Mouse (Mus musculus): ENCODE results near the gene Trim47. TPM values are rescaled to one million over a fixed set of nuclear protein-coding genes. Genes with fewer than 3 reads are reported as not detected.

Gene Trim47
- polyA plus RNA-seq, 1 experiment from 2014 or later: 2.4 TPM

- H3K36me3 ChIP-seq (replicated peaks): peaks cover 90% of the 10 kb centered on the region
- H3K9me3 ChIP-seq: no peaks in the 10 kb centered on the region
- DNase-seq (ENCODE audit: extremely low spot score, low spot score): no peak
- H3K27me3 ChIP-seq (ENCODE audit: poor library complexity, severe bottlenecking): no peaks in the 10 kb centered on the region
- WGBS: 97% methylated on average over 11 of the region's 11 CpGs
- peaks cover 19% of the 10 kb centered on the region for H3K4me1 ChIP-seq
- H3K27ac ChIP-seq: no peak overlapping the region
- H3K4me3 ChIP-seq: no peak overlapping the region
Observed at GRCm38 (mm10) chr11:116059691-116060025, 67.4 kb downstream of the Trim47 start.

GRCm38 (mm10) chr11:116058868-116059690 lies 67.9 kb downstream of the Trim47 start:
- no peaks in the 10 kb centered on the region for H3K27me3 ChIP-seq (ENCODE audit: poor library complexity, severe bottlenecking)

DNA sequence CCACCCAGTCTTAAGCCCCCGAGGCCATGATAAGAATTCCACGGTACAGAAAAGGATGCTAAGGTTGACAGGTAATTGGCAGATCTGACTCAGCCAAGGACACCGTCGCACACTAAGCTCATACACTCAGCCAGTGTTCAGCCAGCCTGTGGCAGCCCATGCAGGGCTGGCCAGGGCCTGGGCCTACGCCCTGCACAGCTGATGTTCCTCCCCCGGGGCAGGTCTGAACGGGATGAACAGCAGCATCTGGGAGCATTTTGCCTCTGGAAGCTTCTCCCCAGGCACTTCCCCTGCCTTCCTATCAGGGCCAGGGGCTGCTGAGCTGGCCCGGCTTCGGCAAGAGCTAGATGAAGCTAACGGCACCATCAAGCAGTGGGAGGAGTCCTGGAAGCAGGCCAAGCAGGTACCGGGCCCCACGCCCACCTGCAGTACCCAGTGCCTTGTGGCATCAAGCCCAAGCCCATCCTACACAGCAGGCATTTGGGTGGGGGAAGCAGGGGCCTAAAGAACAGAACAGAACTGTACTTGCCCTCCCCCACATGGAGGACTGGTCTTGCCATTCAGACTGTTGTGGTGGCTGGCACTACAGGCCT lies 68.9 kb downstream of the Trim47 start:
- DNase-seq (ENCODE audit: extremely low spot score, low spot score): no peak
- WGBS: 92% methylated on average over 12 of the region's 12 CpGs
- no peaks in the 10 kb centered on the region for H3K9me3 ChIP-seq
- H3K4me3 ChIP-seq: no peak overlapping the region
- no peak overlapping the region for H3K27ac ChIP-seq
- H3K36me3 ChIP-seq (replicated peaks): peaks cover 100% of the 10 kb centered on the region
- H3K27me3 ChIP-seq (ENCODE audit: poor library complexity, severe bottlenecking): no peaks in the 10 kb centered on the region
- H3K4me1 ChIP-seq: peaks cover 7% of the 10 kb centered on the region; the same call in 1 of the 2 replicates

More at GRCm38 (mm10) chr11:116058868-116059690, 67.9 kb downstream of the Trim47 start:
- no peak overlapping the region for H3K4me3 ChIP-seq
- H3K27ac ChIP-seq: no peak overlapping the region
- no peak for DNase-seq (ENCODE audit: extremely low spot score, low spot score)
- peaks cover 96% of the 10 kb centered on the region for H3K36me3 ChIP-seq (replicated peaks)
- H3K9me3 ChIP-seq: no peaks in the 10 kb centered on the region
- peaks cover 13% of the 10 kb centered on the region for H3K4me1 ChIP-seq
- 91% methylated on average over 17 of the region's 17 CpGs for WGBS

DNA sequence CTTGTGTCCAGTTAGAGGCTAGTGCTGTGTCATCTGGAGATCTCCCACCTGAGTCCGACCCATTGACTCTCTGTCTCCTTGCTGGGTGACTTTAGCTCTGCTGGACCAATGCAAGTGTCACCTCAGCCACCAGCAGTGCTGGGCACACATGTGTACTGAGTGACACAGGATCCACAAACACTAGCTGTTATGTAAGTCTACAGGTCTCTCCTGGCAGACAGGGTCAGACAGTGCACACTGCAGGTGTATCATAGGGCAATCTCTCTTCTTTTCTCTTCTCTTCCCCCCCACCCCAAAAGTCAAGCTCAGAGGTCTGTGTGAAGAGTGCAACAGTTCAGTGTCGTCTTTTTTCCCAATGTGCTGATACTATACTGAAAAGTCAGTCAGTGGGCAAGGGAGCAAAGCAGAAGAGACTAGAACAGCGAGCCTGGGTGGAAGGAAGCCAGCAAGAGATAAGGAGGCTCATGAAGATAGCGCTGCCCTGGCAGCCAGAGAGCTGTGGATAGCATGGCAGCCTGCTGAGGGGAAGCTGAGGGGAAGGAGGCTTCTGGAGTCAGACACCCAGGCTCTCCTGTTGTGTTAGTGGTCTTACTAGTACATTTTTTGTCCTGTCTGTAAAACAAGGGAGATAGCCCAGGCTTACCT lies 69.7 kb downstream of the Trim47 start:
- DNase-seq (ENCODE audit: extremely low spot score, low spot score): no peak
- 87% methylated on average over 4 of the region's 4 CpGs for WGBS
- no peaks in the 10 kb centered on the region for H3K27me3 ChIP-seq (ENCODE audit: poor library complexity, severe bottlenecking)
- H3K36me3 ChIP-seq (replicated peaks): peaks cover 100% of the 10 kb centered on the region
- H3K4me3 ChIP-seq: no peak overlapping the region
- H3K9me3 ChIP-seq: no peaks in the 10 kb centered on the region
- H3K27ac ChIP-seq: no peak overlapping the region
- H3K4me1 ChIP-seq: peaks cover 4% of the 10 kb centered on the region; the same call in 1 of the 2 replicates

GRCm38 (mm10) chr11:116055873-116056272 lies 71.1 kb downstream of the Trim47 start:
- Histone ChIP-seq H3K27me3 (ENCODE audit: poor library complexity, severe bottlenecking) (no peaks in the 10 kb centered on the region), H3K36me3 (replicated peaks) (peaks cover 100% of the 10 kb centered on the region), H3K4me1 (no peaks in the 10 kb centered on the region), H3K4me3 (no peak overlapping the region), H3K27ac (no peak overlapping the region), H3K9me3 (no peaks in the 10 kb centered on the region)
- 96% methylated on average over 11 of the region's 11 CpGs for WGBS
- no peak for DNase-seq (ENCODE audit: extremely low spot score, low spot score)

Other genes starting within 250 kb of the Trim47 start
- 1.2 and 2.4 TPM in 2 replicates for gene Smim5, start 227.2 kb downstream of the Trim47 start, polyA plus RNA-seq (2016; fragmentation: Nextera tagmentation; extraction: Ambion mirVana)
- 0.83 and 1.7 TPM in 2 replicates for gene Smim6, start 215.2 kb downstream of the Trim47 start, polyA plus RNA-seq (2016; fragmentation: Nextera tagmentation; extraction: Ambion mirVana)
- 50.3 and 52.2 TPM in 2 replicates for gene Sap30bp, start 193.9 kb downstream of the Trim47 start, polyA plus RNA-seq (2016; fragmentation: Nextera tagmentation; extraction: Ambion mirVana)
- gene Recql5, start 193.7 kb downstream of the Trim47 start, polyA plus RNA-seq (2016; fragmentation: Nextera tagmentation; extraction: Ambion mirVana): 35.0 and 36.6 TPM in 2 replicates
- 0.47 and 0.63 TPM in 2 replicates for gene Itgb4, start 152.5 kb downstream of the Trim47 start, polyA plus RNA-seq (2016; fragmentation: Nextera tagmentation; extraction: Ambion mirVana)
- 223 and 224 TPM in 2 replicates for gene Galk1, start 114.5 kb downstream of the Trim47 start, polyA plus RNA-seq (2016; fragmentation: Nextera tagmentation; extraction: Ambion mirVana)
- gene H3f3b, start 99.2 kb downstream of the Trim47 start, polyA plus RNA-seq (2016; fragmentation: Nextera tagmentation; extraction: Ambion mirVana): 1,610 and 1,612 TPM in 2 replicates
- 48.4 and 48.9 TPM in 2 replicates for gene Unk, start 96.9 kb downstream of the Trim47 start, polyA plus RNA-seq (2016; fragmentation: Nextera tagmentation; extraction: Ambion mirVana)
- gene Unc13d, start 49.2 kb downstream of the Trim47 start, polyA plus RNA-seq (2016; fragmentation: Nextera tagmentation; extraction: Ambion mirVana): 3.7 and 3.8 TPM in 2 replicates
- 71.0 and 73.6 TPM in 2 replicates for gene Wbp2, start 40.2 kb downstream of the Trim47 start, polyA plus RNA-seq (2016; fragmentation: Nextera tagmentation; extraction: Ambion mirVana)
- 1.7 TPM in 2 replicates for gene Trim65, start 3.9 kb upstream of the Trim47 start, polyA plus RNA-seq (2016; fragmentation: Nextera tagmentation; extraction: Ambion mirVana)
- 112 and 114 TPM in 2 replicates for gene Mrpl38, start 11.7 kb upstream of the Trim47 start, polyA plus RNA-seq (2016; fragmentation: Nextera tagmentation; extraction: Ambion mirVana)
- 63.5 and 67.7 TPM in 2 replicates for gene Fbf1, start 41.0 kb upstream of the Trim47 start, polyA plus RNA-seq (2016; fragmentation: Nextera tagmentation; extraction: Ambion mirVana)
- 51.7 and 57.1 TPM in 2 replicates for gene Ten1, start 71.6 kb upstream of the Trim47 start, polyA plus RNA-seq (2016; fragmentation: Nextera tagmentation; extraction: Ambion mirVana)
- gene Acox1, start 71.8 kb upstream of the Trim47 start, polyA plus RNA-seq (2016; fragmentation: Nextera tagmentation; extraction: Ambion mirVana): 19.8 and 19.9 TPM in 2 replicates
- 0.47 and 0.48 TPM in 2 replicates for gene Evpl, start 110.9 kb upstream of the Trim47 start, polyA plus RNA-seq (2016; fragmentation: Nextera tagmentation; extraction: Ambion mirVana)
- 99.3 and 105 TPM in 2 replicates for gene Srp68, start 147.0 kb upstream of the Trim47 start, polyA plus RNA-seq (2016; fragmentation: Nextera tagmentation; extraction: Ambion mirVana)
- 0.07 TPM in 2 replicates for gene Galr2, start 153.7 kb upstream of the Trim47 start, polyA plus RNA-seq (2016; fragmentation: Nextera tagmentation; extraction: Ambion mirVana)
- gene Exoc7, start 180.0 kb upstream of the Trim47 start, polyA plus RNA-seq (2016; fragmentation: Nextera tagmentation; extraction: Ambion mirVana): 56.5 and 60.5 TPM in 2 replicates
- gene Foxj1, start 208.2 kb upstream of the Trim47 start, polyA plus RNA-seq (2016; fragmentation: Nextera tagmentation; extraction: Ambion mirVana): 3.3 and 4.4 TPM in 2 replicates

Measured in forebrain, embryonic 10.5 days (tissue).